Mouse (Mus musculus) limb, embryonic 11.5 days (tissue): ENCODE data around the gene Dand5. TPM values are rescaled to one million over a fixed set of nuclear protein-coding genes. Genes with fewer than 3 reads are reported as not detected.

ENCODE experiments used
- ATAC-seq: fragments of 200-750 bp; cut with Nextera tagmentation; 2 replicates; pipeline ENCODE4 v1.8.0; 2017; ENCODE audit warnings: low read depth; ENCODE audit not compliant: insufficient number of reproducible peaks, low FRiP score, low TSS enrichment
- DNase-seq: peaks from one replicate; pipeline ENCODE4 v3.0.0-alpha.2; 2015; ENCODE audit warnings: low spot score
- H3K27ac ChIP-seq: fragments of 300-500 bp; sonication (generic); replicated peaks from 2 replicates; pipeline ENCODE4 v1.5.1; 2014; ENCODE audit warnings: low read depth, mild to moderate bottlenecking, low read length
- H3K27me3 ChIP-seq: fragments of 300-500 bp; sonication (generic); 2 replicates; pipeline ENCODE4 v1.6.1; 2014; ENCODE audit warnings: mild to moderate bottlenecking, low read length, mixed read lengths; ENCODE audit not compliant: control insufficient read depth, insufficient read depth
- H3K36me3 ChIP-seq: fragments of 300-500 bp; sonication (generic); 2 replicates; pipeline ENCODE4 v1.6.1; 2014; ENCODE audit warnings: mild to moderate bottlenecking, low read length, moderate library complexity, mixed read lengths; ENCODE audit not compliant: control insufficient read depth, insufficient read depth
- H3K4me1 ChIP-seq: fragments of 300-500 bp; sonication (generic); 2 replicates; pipeline ENCODE4 v1.6.1; 2014; ENCODE audit warnings: low read length, mixed read lengths; ENCODE audit not compliant: control insufficient read depth, insufficient read depth
- H3K4me2 ChIP-seq: fragments of 300-500 bp; sonication (generic); 2 replicates; pipeline ENCODE4 v1.6.1; 2014; ENCODE audit warnings: low read depth, mild to moderate bottlenecking, moderate library complexity; ENCODE audit not compliant: severe bottlenecking
- H3K4me3 ChIP-seq: fragments of 300-500 bp; sonication (generic); 2 replicates; pipeline ENCODE4 v1.5.1; 2014; ENCODE audit warnings: low read depth, low read length
- H3K9ac ChIP-seq: fragments of 300-500 bp; sonication (generic); 2 replicates; pipeline ENCODE4 v1.6.1; 2014; ENCODE audit warnings: mild to moderate bottlenecking, low read length
- H3K9me3 ChIP-seq: fragments of 300-500 bp; sonication (generic); 2 replicates; pipeline ENCODE4 v1.6.1; 2016; ENCODE audit warnings: low read length; ENCODE audit not compliant: control insufficient read depth
- WGBS: fragments of 180-500 bp; shearing (Covaris S2); extraction: QIAGEN DNeasy Blood & Tissue Kit; methylation state at CpG from one replicate; pipeline ENCODE4 v1.1.7; 2014; 5-methylcytosine and 5-hydroxymethylcytosine counted together
- polyA plus RNA-seq: library from polyadenylated mRNA; unstranded; fragments of >200 nt; fragmentation: Nextera tagmentation; extraction: Ambion mirVana; gene quantifications from 2 replicates; pipeline ENCODE4 v1.2.1, GENCODE M21; 2014

The Dand5 gene
- polyA plus RNA-seq, 1 experiment from 2014 or later, result 3.9 TPM

GRCm38 (mm10) chr8:84789855-84790486 lies 32.7 kb downstream of the Dand5 start:
- no peak for DNase-seq
- Histone ChIP-seq H3K4me1 (peaks cover 25% of the 10 kb centered on the region), H3K27me3 (peaks cover 83% of the 10 kb centered on the region), H3K9me3 (no peaks in the 10 kb centered on the region), H3K4me2 (no peak overlapping the region), H3K36me3 (no peaks in the 10 kb centered on the region), H3K9ac (no peak overlapping the region), H3K27ac (no peak overlapping the region), H3K4me3 (no peak overlapping the region)
- no peak for ATAC-seq
- 76% methylated on average over 9 of the region's 9 CpGs for WGBS

GRCm38 (mm10) chr8:84789345-84789744 lies 33.3 kb downstream of the Dand5 start:
- H3K9me3 ChIP-seq, result no peaks in the 10 kb centered on the region
- WGBS, result 49% methylated on average over 5 of the region's 5 CpGs
- H3K4me1 ChIP-seq, result peaks cover 30% of the 10 kb centered on the region
- no peak overlapping the region for H3K9ac ChIP-seq
- ATAC-seq (no peak), DNase-seq (no peak)
- no peak overlapping the region for H3K4me2 ChIP-seq
- no peak overlapping the region for H3K4me3 ChIP-seq
- H3K27me3 ChIP-seq, result peaks cover 83% of the 10 kb centered on the region
- no peak overlapping the region for H3K27ac ChIP-seq
- H3K36me3 ChIP-seq, result no peaks in the 10 kb centered on the region

- Histone ChIP-seq H3K4me1 (peaks cover 27% of the 10 kb centered on the region), H3K36me3 (no peaks in the 10 kb centered on the region), H3K27me3 (peaks cover 82% of the 10 kb centered on the region), H3K9me3 (no peaks in the 10 kb centered on the region), H3K9ac (no peak overlapping the region), H3K27ac (no peak overlapping the region), H3K4me2 (no peak overlapping the region), H3K4me3 (no peak overlapping the region)
- 12% methylated on average over 11 of the region's 11 CpGs for WGBS
- DNase-seq (no peak), ATAC-seq (no peak)
These were observed 33.7 kb downstream of the Dand5 start for GRCm38 (mm10) chr8:84788896-84789295.

- Histone ChIP-seq H3K9ac (no peak overlapping the region), H3K4me3 (no peak overlapping the region), H3K36me3 (no peaks in the 10 kb centered on the region), H3K4me1 (peaks cover 27% of the 10 kb centered on the region), H3K9me3 (no peaks in the 10 kb centered on the region), H3K27ac (no peak overlapping the region), H3K27me3 (peaks cover 81% of the 10 kb centered on the region), H3K4me2 (no peak overlapping the region)
- 5% methylated on average over 14 of the region's 14 CpGs for WGBS
- no peak for ATAC-seq
- DNase-seq, result peak; percentile 28
These were observed 34.9 kb downstream of the Dand5 start for GRCm38 (mm10) chr8:84787523-84788302.

GRCm38 (mm10) chr8:84786801-84787467 lies 35.7 kb downstream of the Dand5 start:
- peaks cover 85% of the 10 kb centered on the region for H3K27me3 ChIP-seq
- no peak overlapping the region for H3K9ac ChIP-seq
- H3K4me2 ChIP-seq, result no peak overlapping the region
- no peaks in the 10 kb centered on the region for H3K9me3 ChIP-seq
- peaks cover 31% of the 10 kb centered on the region for H3K4me1 ChIP-seq
- H3K36me3 ChIP-seq, result no peaks in the 10 kb centered on the region
- no peak overlapping the region for H3K27ac ChIP-seq
- DNase-seq (no peak), ATAC-seq (no peak)
- H3K4me3 ChIP-seq, result no peak overlapping the region
- 2% methylated on average over 11 of the region's 11 CpGs for WGBS

GRCm38 (mm10) chr8:84785756-84786677 lies 36.6 kb downstream of the Dand5 start:
- ATAC-seq (no peak), DNase-seq (peak; percentile 59)
- H3K4me2 ChIP-seq, result no peak overlapping the region
- no peak overlapping the region for H3K9ac ChIP-seq
- no peaks in the 10 kb centered on the region for H3K9me3 ChIP-seq
- under 1% methylated on average over 38 of the region's 38 CpGs for WGBS
- H3K4me3 ChIP-seq, result peak overlapping the region; percentile 8; the same call in 1 of the 2 replicates
- no peaks in the 10 kb centered on the region for H3K36me3 ChIP-seq
- H3K27ac ChIP-seq, result no peak overlapping the region
- peaks cover 94% of the 10 kb centered on the region for H3K27me3 ChIP-seq
- H3K4me1 ChIP-seq, result peaks cover 38% of the 10 kb centered on the region

GRCm38 (mm10) chr8:84785506-84785755 lies 37.2 kb downstream of the Dand5 start:
- no peaks in the 10 kb centered on the region for H3K9me3 ChIP-seq
- no peak for DNase-seq
- under 1% methylated on average over 11 of the region's 11 CpGs for WGBS
- peaks cover 90% of the 10 kb centered on the region for H3K27me3 ChIP-seq
- no peak for ATAC-seq
- no peak overlapping the region for H3K4me2 ChIP-seq
- no peak overlapping the region for H3K27ac ChIP-seq
- no peak overlapping the region for H3K9ac ChIP-seq
- H3K4me3 ChIP-seq, result no peak overlapping the region
- H3K36me3 ChIP-seq, result no peaks in the 10 kb centered on the region
- peaks cover 38% of the 10 kb centered on the region for H3K4me1 ChIP-seq
